Mouse (Mus musculus) G1E (cell line): ENCODE measurements around the gene Ptpn18.

Experiments used
- CTCF ChIP-seq: IDR thresholded peaks from 2 replicates; pipeline ENCODE4 v1.5.1; 2012; ENCODE audit warnings: low read depth, low read length, inconsistent platforms, mixed read lengths
- GATA1 ChIP-seq: IDR thresholded peaks from 2 replicates; pipeline ENCODE4 v1.6.1; 2012; ENCODE audit warnings: borderline replicate concordance, low read length, inconsistent platforms, mixed read lengths
- GATA2 ChIP-seq: IDR thresholded peaks from 2 replicates; pipeline ENCODE4 v1.6.1; 2012; ENCODE audit warnings: low read depth, low read length, inconsistent platforms, borderline replicate concordance
- POLR2AphosphoS5 ChIP-seq: IDR thresholded peaks from 2 replicates; pipeline ENCODE4 v1.6.1; 2012; ENCODE audit warnings: low read depth, low read length, inconsistent platforms; ENCODE audit not compliant: insufficient replicate concordance
- TAL1 ChIP-seq: conservative IDR thresholded peaks from 2 replicates; pipeline ENCODE4 v1.6.1; 2012; ENCODE audit warnings: low read depth, low read length, inconsistent platforms, mixed read lengths

- TF ChIP-seq CTCF (no peak), GATA1 (no peak), TAL1 (no peak), POLR2AphosphoS5 (no peak), GATA2 (no peak)
These were observed 5.9 kb downstream of the Ptpn18 start for GRCm38 (mm10) chr1:34465445-34465844.
